Mouse (Mus musculus) gastrocnemius, adult 2 months (tissue): ENCODE measurements around the gene Axdnd1. TPM values are rescaled to one million over a fixed set of nuclear protein-coding genes. Genes with fewer than 3 reads are reported as not detected.
A peak's percentile ranks its signal among the peaks of the same experiment; 100 is the strongest.
"Not testable (repeated sequence)": the region's sequence is repeated elsewhere in the genome, so short reads cannot be mapped to it uniquely, and the experiment has no call there.

Source experiments
- DNase-seq: peaks from one replicate; pipeline ENCODE4 v3.0.0; 2022
- H3K27ac ChIP-seq: fragments of 200-600 bp; 2 replicates; pipeline ENCODE4 v1.8.1; 2022; ENCODE audit warnings: mild to moderate bottlenecking
- H3K4me3 ChIP-seq: fragments of 200-600 bp; 2 replicates; pipeline ENCODE4 v1.8.1; 2022; ENCODE audit warnings: mild to moderate bottlenecking, moderate library complexity
- CTCF ChIP-seq: fragments of 200-600 bp; IDR thresholded peaks from 2 replicates; pipeline ENCODE4 v1.8.1; 2022; ENCODE audit warnings: antibody characterized with exemption, mild to moderate bottlenecking, moderate library complexity
- intact Hi-C: fragments of 180-260 bp; cut with DNase I; formaldehyde crosslinking; loops from one replicate; pipeline ENCODE4 v1.15.1; 2025
- total RNA-seq, 2 experiments: library from RNA; stranded (reverse); gene quantifications; 2 replicates each; pipeline ENCODE4 v1.2.3; 2021

The Axdnd1 gene
- total RNA-seq, 2 experiments from 2014 or later: not detected

DNA sequence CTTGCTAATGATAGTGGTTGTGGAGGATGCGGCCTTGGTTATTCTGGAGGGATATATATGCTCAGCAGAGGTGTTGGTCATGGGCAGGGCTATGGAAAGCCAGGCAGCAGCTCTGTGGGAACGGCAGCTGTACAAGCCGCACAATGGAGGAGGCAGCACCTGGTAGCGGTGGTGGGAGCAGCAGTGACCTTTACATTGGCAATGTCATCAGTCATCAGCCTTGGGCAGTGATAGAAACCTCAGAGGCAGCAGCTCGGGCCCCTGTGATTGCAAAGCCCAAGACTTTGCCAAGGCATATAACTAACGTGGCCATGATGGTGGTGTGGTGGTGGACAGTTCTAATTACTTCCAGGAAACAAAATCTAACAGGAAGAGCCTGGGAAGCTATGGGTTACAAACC lies 2.5 kb upstream of the Axdnd1 start:
- no peak for DNase-seq
- H3K27ac ChIP-seq: no peak overlapping the region
- no peak for TF ChIP-seq CTCF
- intact Hi-C loops: loop anchor here (5.0 kb wide), 2 partner anchors 49 to 114 kb away; partner anchors contain the start of gene Soat1
- no peak overlapping the region for H3K4me3 ChIP-seq

GRCm38 (mm10) chr1:156422856-156423255 lies 1.9 kb upstream of the Axdnd1 start:
- no peak for TF ChIP-seq CTCF
- no peak overlapping the region for H3K27ac ChIP-seq
- H3K4me3 ChIP-seq: no peak overlapping the region
- intact Hi-C loops: loop anchor here (5.0 kb wide), 2 partner anchors 49 to 114 kb away; partner anchors contain the start of gene Soat1
- DNase-seq: no peak

- Histone ChIP-seq H3K27ac (no peak overlapping the region), H3K4me3 (no peak overlapping the region)
- intact Hi-C loops: loop anchor here (5.0 kb wide), 1 partner anchor 214 kb away; no protein-coding TSS in a partner anchor
- TF ChIP-seq CTCF: peak; percentile 71
- DNase-seq: no peak
Measured at GRCm38 (mm10) chr1:156418170-156418569, 2.8 kb downstream of the Axdnd1 start.

DNA sequence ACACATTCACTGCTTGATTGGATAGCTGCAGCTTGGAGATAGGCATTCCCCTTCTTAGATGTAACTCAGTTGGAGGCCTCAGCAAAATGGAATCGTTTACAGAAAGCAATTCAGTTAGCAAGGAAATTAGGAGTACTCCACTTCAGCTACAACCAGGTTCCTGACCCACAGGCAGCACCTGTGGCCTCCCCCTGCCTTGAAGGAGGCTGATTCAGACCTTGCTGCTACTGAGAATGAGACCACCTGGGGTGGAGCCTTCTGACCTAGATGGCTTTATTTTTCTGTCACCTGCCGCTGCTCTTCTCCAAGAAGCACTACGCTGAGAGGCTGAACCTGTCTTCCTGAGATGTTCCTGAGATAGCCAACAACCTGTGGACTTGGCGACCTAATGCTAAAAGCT lies 12.4 kb downstream of the Axdnd1 start:
- Histone ChIP-seq H3K4me3 (no peak overlapping the region), H3K27ac (no peak overlapping the region)
- TF ChIP-seq CTCF: no peak
- intact Hi-C loops: no loop called here
- DNase-seq: no peak

DNA sequence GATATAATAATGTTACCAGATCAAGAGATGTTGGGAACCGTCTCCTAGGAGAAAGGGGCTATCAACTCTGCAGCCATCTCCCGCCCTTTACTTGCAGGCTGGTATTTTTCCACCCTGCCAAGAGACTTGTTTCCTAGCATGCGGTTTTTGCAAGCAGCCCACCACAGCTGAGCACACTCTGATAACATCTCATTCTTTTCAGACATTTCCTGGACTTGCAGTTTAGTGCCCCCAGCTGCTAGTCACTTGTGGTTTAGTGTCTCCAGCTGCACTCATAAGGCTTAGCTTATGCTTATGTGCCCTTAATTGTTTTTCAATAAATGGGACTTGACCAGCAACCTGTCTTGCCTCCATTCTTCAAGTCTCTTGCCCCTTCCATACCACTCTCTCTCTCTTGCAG lies 13.0 kb downstream of the Axdnd1 start:
- H3K4me3 ChIP-seq: no peak overlapping the region
- no peak overlapping the region for H3K27ac ChIP-seq
- TF ChIP-seq CTCF: no peak
- no peak for DNase-seq
- intact Hi-C loops: no loop called here

GRCm38 (mm10) chr1:156403251-156403650 lies 17.7 kb downstream of the Axdnd1 start:
- intact Hi-C loops: no loop called here
- DNase-seq: no peak
- no peak overlapping the region for H3K27ac ChIP-seq

GRCm38 (mm10) chr1:156402491-156402890 lies 18.5 kb downstream of the Axdnd1 start:
- intact Hi-C loops: no loop called here
- no peak for DNase-seq
- no peak overlapping the region for H3K4me3 ChIP-seq
- no peak for TF ChIP-seq CTCF
- H3K27ac ChIP-seq: no peak overlapping the region

More at GRCm38 (mm10) chr1:156403251-156403650, 17.7 kb downstream of the Axdnd1 start:
- H3K4me3 ChIP-seq: no peak overlapping the region
- TF ChIP-seq CTCF: no peak

- H3K27ac ChIP-seq, DNase-seq, H3K4me3 ChIP-seq, intact Hi-C loops: not testable (repeated sequence)
Measured at GRCm38 (mm10) chr1:156400159-156400558, 20.8 kb downstream of the Axdnd1 start.

- TF ChIP-seq CTCF: no peak
- H3K27ac ChIP-seq: no peak overlapping the region
- intact Hi-C loops: no loop called here
- no peak overlapping the region for H3K4me3 ChIP-seq
- no peak for DNase-seq
Measured at GRCm38 (mm10) chr1:156393148-156393547, 27.8 kb downstream of the Axdnd1 start.

GRCm38 (mm10) chr1:156386880-156387279 lies 34.1 kb downstream of the Axdnd1 start:
- no peak for DNase-seq
- Histone ChIP-seq H3K4me3 (no peak overlapping the region), H3K27ac (no peak overlapping the region)
- TF ChIP-seq CTCF: no peak
- intact Hi-C loops: no loop called here

GRCm38 (mm10) chr1:156386232-156386631 lies 34.7 kb downstream of the Axdnd1 start:
- DNase-seq: no peak
- TF ChIP-seq CTCF: no peak
- intact Hi-C loops: no loop called here
- Histone ChIP-seq H3K27ac (no peak overlapping the region), H3K4me3 (no peak overlapping the region)

GRCm38 (mm10) chr1:156381217-156381616 lies 39.7 kb downstream of the Axdnd1 start:
- no peak for TF ChIP-seq CTCF
- intact Hi-C loops: no loop called here
- Histone ChIP-seq H3K27ac (no peak overlapping the region), H3K4me3 (no peak overlapping the region)
- DNase-seq: no peak

DNA sequence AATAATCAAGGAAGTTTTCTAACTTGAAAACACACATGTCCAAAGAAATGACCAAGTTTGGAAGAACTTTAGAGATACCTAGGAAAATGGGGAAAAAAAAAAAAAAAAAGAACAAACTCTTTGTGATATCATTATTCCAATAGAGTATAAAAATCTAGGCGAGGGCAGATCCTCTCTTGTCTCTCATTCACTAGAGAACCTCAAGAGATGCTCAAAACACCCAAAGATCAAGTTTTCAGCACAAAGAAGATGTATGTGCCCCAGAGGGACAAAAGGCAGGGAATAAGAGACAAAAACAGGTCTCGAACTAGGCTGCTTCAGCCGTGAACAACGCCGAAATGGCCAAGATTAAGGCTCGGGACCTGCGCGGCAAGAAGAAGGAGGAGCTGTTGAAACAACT lies 55.2 kb downstream of the Axdnd1 start, which contains the start of gene Gm2000:
Gene Gm2000 (plus strand): TSS at position 301 of the 400 bp plus-strand sequence.
- no peak for TF ChIP-seq CTCF
- no peak within 1 kb of the TSS for H3K27ac ChIP-seq
- no peak for DNase-seq
- H3K4me3 ChIP-seq: no peak within 1 kb of the TSS
- intact Hi-C loops: no loop called here

DNA sequence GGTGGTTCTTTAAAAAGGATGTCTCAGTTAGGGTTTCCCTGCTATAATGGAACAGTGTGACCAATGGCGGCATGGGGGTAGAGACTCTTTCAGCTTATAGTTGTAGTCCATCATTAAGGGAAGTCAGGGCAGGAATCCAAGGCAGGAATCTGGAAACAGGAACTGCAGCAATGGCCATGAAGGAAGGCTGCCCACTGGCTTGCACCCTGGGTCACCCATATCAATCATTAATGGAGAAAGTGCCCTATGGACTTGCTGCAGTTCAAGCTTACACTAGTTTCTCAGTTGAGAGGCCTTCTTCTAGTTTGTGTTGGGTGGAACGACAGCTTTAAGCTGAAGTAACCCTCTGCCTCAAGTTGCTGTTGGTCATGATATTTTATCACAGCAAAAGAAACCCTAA lies 68.5 kb downstream of the Axdnd1 start:
- Histone ChIP-seq H3K27ac (no peak overlapping the region), H3K4me3 (no peak overlapping the region)
- no peak for TF ChIP-seq CTCF
- intact Hi-C loops: no loop called here
- DNase-seq: no peak
